Mouse (Mus musculus) forebrain, embryonic 14.5 days (tissue): ENCODE data around the gene Wbp1l. TPM values are rescaled to one million over a fixed set of nuclear protein-coding genes. Genes with fewer than 3 reads are reported as not detected.

Source experiments
- ATAC-seq: fragments of 200-750 bp; cut with Nextera tagmentation; 2 replicates; pipeline ENCODE4 v1.8.0; 2017; ENCODE audit warnings: mild to moderate bottlenecking, moderate library complexity
- DNase-seq: peaks from one replicate; pipeline ENCODE4 v3.0.0-alpha.2; 2015; ENCODE audit warnings: low spot score
- H3K27ac ChIP-seq: fragments of 300-500 bp; sonication (generic); 2 replicates; pipeline ENCODE4 v1.5.1; 2014; ENCODE audit warnings: low read depth, mild to moderate bottlenecking, control low read depth, low read length, moderate library complexity
- H3K27me3 ChIP-seq: fragments of 300-500 bp; sonication (generic); replicated peaks from 2 replicates; pipeline ENCODE4 v1.6.1; 2014; ENCODE audit warnings: low read length, control low read depth, mixed read lengths; ENCODE audit not compliant: control insufficient read depth, insufficient read depth
- H3K36me3 ChIP-seq: fragments of 300-500 bp; sonication (generic); 2 replicates; pipeline ENCODE4 v1.6.1; 2014; ENCODE audit warnings: low read length, control low read depth; ENCODE audit not compliant: control insufficient read depth, insufficient read depth
- H3K4me1 ChIP-seq: fragments of 300-500 bp; sonication (generic); 2 replicates; pipeline ENCODE4 v1.6.1; 2014; ENCODE audit warnings: antibody characterized with exemption, low read length, control low read depth; ENCODE audit not compliant: control insufficient read depth, insufficient read depth
- H3K4me2 ChIP-seq: fragments of 300-500 bp; sonication (generic); 2 replicates; pipeline ENCODE4 v1.6.1; 2014; ENCODE audit warnings: mild to moderate bottlenecking, control low read depth, low read length
- H3K4me3 ChIP-seq: fragments of 300-500 bp; sonication (generic); 2 replicates; pipeline ENCODE4 v1.5.1; 2014; ENCODE audit warnings: low read depth, low read length, control low read depth
- H3K9ac ChIP-seq: fragments of 300-500 bp; sonication (generic); 2 replicates; pipeline ENCODE4 v1.6.1; 2014; ENCODE audit warnings: mild to moderate bottlenecking, low read length, control low read depth, moderate library complexity
- H3K9me3 ChIP-seq: fragments of 300-500 bp; sonication (generic); replicated peaks from 2 replicates; pipeline ENCODE4 v1.6.1; 2016; ENCODE audit warnings: low read length, control low read depth, mixed read lengths; ENCODE audit not compliant: control insufficient read depth
- WGBS: fragments of 180-500 bp; shearing (Covaris S2); extraction: QIAGEN DNeasy Blood & Tissue Kit; methylation state at CpG from one replicate; pipeline ENCODE4 v1.1.7; 2014; 5-methylcytosine and 5-hydroxymethylcytosine counted together
- polyA plus RNA-seq: library from polyadenylated mRNA; unstranded; fragments of >200 nt; fragmentation: Nextera tagmentation; extraction: Ambion mirVana; gene quantifications from 2 replicates; pipeline ENCODE4 v1.2.1, GENCODE M21; 2014

Wbp1l gene
- polyA plus RNA-seq, 1 experiment from 2014 or later: 23.6 TPM

GRCm38 (mm10) chr19:46691078-46691477 is 92.2 kb downstream of the Wbp1l start:
- DNase-seq: no peak
- ATAC-seq: no peak
- no peak overlapping the region for H3K9ac ChIP-seq
- 0 out of 2 replicates have a peak, but pooled peaks cover 3% of the 10 kb centered on the region for H3K36me3 ChIP-seq
- no peaks in the 10 kb centered on the region for H3K9me3 ChIP-seq
- H3K27me3 ChIP-seq: no peaks in the 10 kb centered on the region
- WGBS: 84% methylated on average over 2 of the region's 2 CpGs
- no peak overlapping the region for H3K27ac ChIP-seq
- H3K4me3 ChIP-seq: no peak overlapping the region
- no peak overlapping the region for H3K4me2 ChIP-seq
- H3K4me1 ChIP-seq: peaks cover 6% of the 10 kb centered on the region; the same call in 1 of the 2 replicates

DNA sequence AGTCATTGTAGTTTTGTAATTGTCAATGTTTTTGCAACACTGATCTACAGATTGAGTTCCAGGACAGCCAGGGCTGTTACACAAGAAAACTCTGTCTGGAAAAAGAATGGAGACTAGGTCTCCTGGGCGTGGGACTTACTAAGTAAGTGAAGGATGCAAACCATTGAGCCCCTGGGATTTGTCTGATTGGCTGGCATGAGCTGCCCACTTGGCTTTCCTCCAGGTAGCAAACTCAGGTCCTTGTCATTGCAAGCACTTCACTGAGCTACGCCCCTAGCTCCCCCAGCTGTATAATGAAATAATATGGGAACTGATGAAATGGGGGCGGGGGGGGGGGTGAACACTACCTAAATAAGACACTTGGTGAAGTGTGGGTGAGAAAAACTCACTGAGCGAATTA is 94.3 kb downstream of the Wbp1l start:
- Histone ChIP-seq H3K9me3 (no peaks in the 10 kb centered on the region), H3K27me3 (no peaks in the 10 kb centered on the region), H3K36me3 (0 out of 2 replicates have a peak, but pooled peaks cover 6% of the 10 kb centered on the region), H3K4me3 (no peak overlapping the region), H3K27ac (no peak overlapping the region), H3K9ac (no peak overlapping the region), H3K4me2 (no peak overlapping the region), H3K4me1 (peaks cover 6% of the 10 kb centered on the region; the same call in 1 of the 2 replicates)
- DNase-seq (no peak), ATAC-seq (no peak)
- WGBS: 87% methylated on average over 4 of the region's 4 CpGs

DNA sequence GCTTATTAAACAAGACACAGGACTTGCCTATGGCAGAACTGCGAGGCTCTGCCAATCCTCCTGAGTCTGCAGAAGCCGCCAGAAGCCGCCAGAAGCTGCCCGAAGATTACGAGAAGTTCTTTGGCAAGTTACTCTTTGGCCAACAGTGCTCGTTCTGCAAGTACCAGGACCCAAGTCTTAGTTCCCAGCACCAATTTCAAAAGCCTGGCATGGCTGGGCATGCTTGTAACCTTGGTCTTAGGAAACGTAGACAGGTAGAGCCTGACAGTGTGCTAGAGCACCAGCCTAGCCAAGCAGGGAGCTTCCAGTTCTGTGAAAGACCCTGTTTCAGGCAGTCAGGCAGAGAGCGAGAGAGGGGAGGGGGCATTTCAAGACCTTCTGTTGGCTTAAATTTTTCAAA is 97.6 kb downstream of the Wbp1l start:
- H3K9ac ChIP-seq: no peak overlapping the region
- no peak overlapping the region for H3K4me2 ChIP-seq
- ATAC-seq (no peak), DNase-seq (no peak)
- H3K36me3 ChIP-seq: 0 out of 2 replicates have a peak, but pooled peaks cover 6% of the 10 kb centered on the region
- no peak overlapping the region for H3K27ac ChIP-seq
- H3K4me1 ChIP-seq: no peaks in the 10 kb centered on the region
- WGBS: 88% methylated on average over 8 of the region's 8 CpGs
- H3K4me3 ChIP-seq: no peak overlapping the region
- H3K9me3 ChIP-seq: no peaks in the 10 kb centered on the region
- H3K27me3 ChIP-seq: no peaks in the 10 kb centered on the region

DNA sequence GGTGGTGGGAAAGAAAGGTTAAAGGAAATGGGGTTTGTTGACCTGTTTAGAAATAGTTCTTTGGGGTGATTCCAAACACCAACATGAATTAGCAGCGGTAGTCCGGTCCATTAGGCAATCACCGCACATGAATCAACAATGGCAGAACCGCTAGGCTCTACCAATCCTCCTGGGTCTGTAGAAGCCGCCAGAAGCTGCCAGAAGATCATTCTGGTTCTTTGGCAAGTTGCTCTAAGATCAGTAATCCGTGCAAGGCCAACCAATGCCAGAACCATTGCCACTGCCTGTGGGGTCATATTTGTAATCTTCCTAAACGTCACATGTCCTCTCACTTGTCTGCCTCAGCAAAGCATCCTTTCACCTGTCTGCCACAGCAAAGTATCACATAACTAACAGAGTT is 98.1 kb downstream of the Wbp1l start:
- ATAC-seq (no peak), DNase-seq (no peak)
- Histone ChIP-seq H3K27ac (no peak overlapping the region), H3K9me3 (no peaks in the 10 kb centered on the region), H3K27me3 (no peaks in the 10 kb centered on the region), H3K4me3 (no peak overlapping the region), H3K4me1 (no peaks in the 10 kb centered on the region), H3K9ac (no peak overlapping the region), H3K36me3 (0 out of 2 replicates have a peak, but pooled peaks cover 6% of the 10 kb centered on the region), H3K4me2 (no peak overlapping the region)
- WGBS: 86% methylated on average over 7 of the region's 7 CpGs

GRCm38 (mm10) chr19:46697840-46698517 is 99.1 kb downstream of the Wbp1l start:
- 43% methylated on average over 19 of the region's 19 CpGs for WGBS
- H3K9me3 ChIP-seq: no peaks in the 10 kb centered on the region
- H3K4me3 ChIP-seq: no peak overlapping the region
- no peak for DNase-seq
- no peaks in the 10 kb centered on the region for H3K27me3 ChIP-seq
- no peak for ATAC-seq
- H3K27ac ChIP-seq: no peak overlapping the region
- H3K36me3 ChIP-seq: 0 out of 2 replicates have a peak, but pooled peaks cover 6% of the 10 kb centered on the region
- H3K4me2 ChIP-seq: no peak overlapping the region
- H3K9ac ChIP-seq: no peak overlapping the region
- no peaks in the 10 kb centered on the region for H3K4me1 ChIP-seq

DNA sequence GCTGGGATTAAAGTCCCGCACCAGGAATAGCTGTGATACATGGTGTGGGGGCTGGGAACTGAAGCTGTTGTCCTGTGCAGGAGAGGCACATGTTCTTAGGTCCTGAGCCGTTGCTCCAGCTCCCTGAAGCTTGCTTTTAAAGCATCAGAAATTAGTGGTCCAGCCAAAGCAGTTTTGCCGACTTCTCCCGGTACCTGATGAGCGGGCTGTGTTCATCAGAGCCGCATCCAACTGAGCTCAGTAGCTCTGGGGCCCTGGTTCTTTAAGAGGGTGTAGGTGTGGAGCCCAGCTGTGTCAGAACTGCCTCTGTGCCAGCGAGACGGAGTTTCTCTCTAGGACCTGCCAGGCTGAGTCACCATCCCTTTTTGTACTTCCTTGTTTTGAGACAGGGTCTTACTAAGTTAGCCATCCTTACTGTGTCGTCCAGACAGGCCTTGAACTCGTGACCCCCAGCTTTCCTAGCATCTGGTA is 100.2 kb downstream of the Wbp1l start:
- H3K4me2 ChIP-seq: no peak overlapping the region
- 81% methylated on average over 10 of the region's 10 CpGs for WGBS
- H3K9me3 ChIP-seq: no peaks in the 10 kb centered on the region
- no peak overlapping the region for H3K4me3 ChIP-seq
- DNase-seq (no peak), ATAC-seq (no peak)
- H3K36me3 ChIP-seq: 0 out of 2 replicates have a peak, but pooled peaks cover 6% of the 10 kb centered on the region
- no peaks in the 10 kb centered on the region for H3K4me1 ChIP-seq
- H3K27me3 ChIP-seq: no peaks in the 10 kb centered on the region
- H3K27ac ChIP-seq: no peak overlapping the region
- H3K9ac ChIP-seq: no peak overlapping the region

- Histone ChIP-seq H3K4me1 (no peaks in the 10 kb centered on the region), H3K4me2 (no peak overlapping the region), H3K27ac (no peak overlapping the region), H3K4me3 (no peak overlapping the region), H3K9ac (no peak overlapping the region), H3K9me3 (no peaks in the 10 kb centered on the region), H3K27me3 (no peaks in the 10 kb centered on the region), H3K36me3 (0 out of 2 replicates have a peak, but pooled peaks cover 2% of the 10 kb centered on the region)
- no peak for ATAC-seq
- no peak for DNase-seq
- WGBS: 90% methylated on average over 9 of the region's 9 CpGs
Measured at GRCm38 (mm10) chr19:46701156-46701555, 102.3 kb downstream of the Wbp1l start.

DNA sequence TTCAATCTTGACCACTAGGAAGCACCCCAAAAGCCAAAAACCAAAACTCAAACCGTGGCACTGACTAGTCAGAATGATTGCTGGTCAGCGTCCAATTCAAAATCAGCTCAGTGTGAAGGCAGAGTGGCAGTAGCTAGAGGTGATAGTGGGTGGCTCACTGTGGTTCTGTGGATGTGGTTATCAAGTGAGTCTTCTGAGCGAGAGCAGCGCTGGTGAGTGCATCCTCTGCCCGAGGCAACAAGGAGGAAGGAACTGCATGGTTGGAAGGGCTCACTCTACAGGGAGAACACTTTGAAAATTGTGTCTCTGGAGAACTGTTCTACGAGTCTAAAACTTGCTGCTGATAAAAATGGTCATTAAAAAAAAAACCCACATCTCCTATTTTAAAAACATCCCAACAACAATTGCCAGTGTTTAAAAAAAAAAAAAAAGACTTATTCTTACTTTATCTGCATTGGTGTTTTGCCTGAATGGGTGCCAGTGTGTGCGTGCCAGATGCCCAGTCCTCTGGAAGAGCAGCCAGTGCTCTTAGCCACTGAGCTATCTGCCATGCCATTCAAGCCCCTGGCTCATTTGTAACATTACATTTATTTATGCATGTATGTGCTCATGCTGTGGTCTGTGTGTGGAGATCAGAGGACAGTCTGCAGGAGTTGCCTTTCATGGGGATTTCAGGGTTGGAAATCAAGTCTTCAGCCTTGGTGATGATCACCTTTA is 107.1 kb downstream of the Wbp1l start:
- WGBS: 70% methylated on average over 7 of the region's 7 CpGs
- Histone ChIP-seq H3K36me3 (no peaks in the 10 kb centered on the region), H3K9ac (no peak overlapping the region), H3K27me3 (no peaks in the 10 kb centered on the region), H3K4me2 (no peak overlapping the region), H3K4me3 (no peak overlapping the region), H3K27ac (no peak overlapping the region), H3K4me1 (peaks cover 6% of the 10 kb centered on the region; the same call in 1 of the 2 replicates), H3K9me3 (no peaks in the 10 kb centered on the region)
- DNase-seq (no peak), ATAC-seq (no peak)
